Mouse (Mus musculus): ENCODE results near the gene Tmem9.
A peak's percentile ranks its signal among the peaks of the same experiment; 100 is the strongest.

Tmem9 gene

DNA sequence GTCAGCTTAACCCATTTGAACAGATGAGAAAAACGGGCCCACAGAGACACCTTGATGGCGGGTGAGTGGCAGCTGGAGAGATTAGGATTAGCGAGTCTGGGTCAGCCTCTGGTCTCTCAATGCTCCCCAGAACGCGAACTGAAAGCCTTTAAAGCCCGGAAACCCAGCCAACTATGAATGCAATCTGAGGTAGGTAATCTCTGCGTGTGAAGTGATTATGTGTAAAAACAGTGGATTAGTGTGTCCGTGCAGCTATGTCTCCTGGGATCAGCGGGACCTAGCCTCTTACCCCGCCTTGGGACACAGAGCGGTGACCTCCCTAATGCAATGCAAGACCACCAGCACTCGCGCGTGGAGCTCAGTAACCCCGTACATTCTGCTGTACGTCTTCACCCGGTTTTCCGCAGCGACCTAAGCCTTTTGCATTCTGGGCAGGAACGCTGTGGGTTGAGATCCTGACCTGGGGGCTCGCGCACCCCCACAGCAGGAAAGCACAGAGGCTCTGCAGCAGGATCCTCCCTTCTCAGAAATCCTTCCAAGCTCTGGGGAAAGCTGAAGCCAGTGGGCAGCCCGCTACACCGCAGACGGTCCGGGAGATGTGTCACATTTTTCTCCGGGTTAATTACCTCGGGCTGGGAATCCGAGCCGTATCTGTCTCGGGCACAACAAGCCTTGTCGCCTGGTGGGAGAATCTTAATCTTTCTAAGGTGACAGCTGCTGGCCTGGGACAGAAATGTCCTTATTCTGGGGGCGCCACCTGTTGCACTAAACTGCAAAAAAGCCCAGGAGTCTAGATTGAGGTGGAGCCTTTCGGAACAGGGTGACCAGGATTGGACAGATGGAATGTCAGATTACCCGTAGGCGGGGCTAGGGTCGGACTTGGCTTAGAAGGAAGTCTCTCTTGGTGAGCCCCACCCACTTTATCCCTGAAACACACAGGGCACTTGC lies at the start of gene Tmem9:
Gene Tmem9 (plus strand): TSS at position 940 of the 948 bp plus-strand sequence.
- DNase-seq (ENCODE audit: low read depth, low spot score), result peak; percentile 94

DNA sequence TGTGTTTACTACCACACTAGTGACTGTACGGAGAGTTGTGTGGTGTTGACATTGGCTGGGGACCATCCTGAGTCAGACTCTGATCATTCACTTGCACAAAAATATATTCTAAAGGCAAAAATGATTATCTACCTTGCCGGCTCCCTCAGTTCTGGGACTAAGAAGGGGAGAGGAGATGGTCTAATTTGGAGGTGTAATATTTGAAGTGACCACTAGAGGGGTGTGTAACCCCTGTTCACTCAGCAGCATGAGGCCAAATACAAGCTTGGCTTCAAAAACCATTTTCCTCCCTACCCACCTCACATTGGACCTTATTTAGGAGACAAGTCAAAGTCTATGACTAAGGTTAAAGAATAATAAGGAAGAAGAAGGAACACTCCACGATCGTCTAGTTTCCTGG lies 49.5 kb upstream of the Tmem9 start:
- DNase-seq (ENCODE audit: low read depth, low spot score), result peak; percentile 51

DNA sequence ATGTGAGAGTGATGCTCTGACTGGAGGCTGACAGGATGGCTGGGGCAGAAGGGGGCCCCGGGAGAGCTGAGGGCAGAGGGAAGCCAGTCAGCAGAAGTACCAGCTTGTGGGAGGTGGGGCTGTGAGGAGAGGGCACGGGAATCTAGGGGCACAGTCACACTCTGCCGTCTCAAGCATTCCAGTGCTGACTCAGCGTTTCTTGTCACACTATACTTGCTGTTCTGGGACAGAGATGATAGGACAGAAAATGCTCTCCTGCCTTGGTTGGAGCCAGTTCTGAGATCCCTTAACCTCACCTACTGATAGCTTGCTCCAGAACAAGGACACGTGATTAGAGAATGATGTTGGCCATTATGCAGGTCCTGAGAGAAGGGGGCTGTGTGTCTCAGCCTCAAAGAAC lies 44.8 kb upstream of the Tmem9 start:
- no peak for DNase-seq (ENCODE audit: low read depth, low spot score)

- DNase-seq (ENCODE audit: low read depth, low spot score), result no peak
These were observed 43.4 kb upstream of the Tmem9 start for GRCm38 (mm10) chr1:135964561-135964960.

GRCm38 (mm10) chr1:135967739-135968138 lies 40.2 kb upstream of the Tmem9 start:
- DNase-seq (ENCODE audit: low read depth, low spot score), result no peak

GRCm38 (mm10) chr1:135970486-135970885 lies 37.5 kb upstream of the Tmem9 start:
- no peak for DNase-seq (ENCODE audit: low read depth, low spot score)

GRCm38 (mm10) chr1:135972576-135972975 lies 35.4 kb upstream of the Tmem9 start:
- no peak for DNase-seq (ENCODE audit: low read depth, low spot score)

DNA sequence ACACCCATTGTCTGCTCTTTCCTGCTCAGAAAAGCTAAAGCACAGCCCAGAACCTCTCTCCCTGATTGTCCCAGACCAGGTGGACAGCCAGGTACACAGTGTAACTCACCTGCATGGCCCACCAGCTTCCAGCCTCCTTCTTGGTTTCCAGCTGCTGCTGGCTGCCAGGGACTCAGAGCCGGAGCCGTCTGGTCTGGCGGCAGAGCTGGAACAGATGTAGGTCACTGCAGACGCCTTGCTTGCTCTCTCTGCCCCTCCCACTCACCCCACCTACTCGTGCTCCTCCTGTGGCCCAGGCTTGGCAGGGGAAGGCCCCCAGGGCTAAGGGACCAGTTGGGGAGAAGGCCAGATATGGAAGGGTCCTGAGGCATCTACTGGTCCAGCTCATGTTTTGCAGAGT lies 23.8 kb upstream of the Tmem9 start:
- no peak for DNase-seq (ENCODE audit: low read depth, low spot score)

DNA sequence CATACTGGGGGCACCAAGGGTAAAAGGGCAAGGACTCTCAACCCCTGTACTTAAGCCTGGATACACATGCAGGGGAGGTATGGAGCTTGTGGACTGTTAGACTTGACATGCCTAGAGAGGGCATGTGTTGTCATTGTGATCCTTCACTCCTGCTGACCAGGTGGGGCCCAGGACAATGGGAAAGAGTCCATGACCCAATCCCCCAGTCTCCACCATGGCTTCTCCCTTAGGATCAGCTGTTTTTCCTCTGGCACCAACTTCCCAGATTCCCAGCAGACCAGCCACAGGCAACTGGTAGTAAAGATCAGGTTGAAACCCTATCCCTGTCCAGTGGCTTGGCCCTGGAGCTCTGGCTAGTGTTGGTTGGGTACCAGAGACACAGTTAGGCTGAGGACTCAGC lies 18.1 kb upstream of the Tmem9 start:
- DNase-seq (ENCODE audit: low read depth, low spot score), result no peak

DNA sequence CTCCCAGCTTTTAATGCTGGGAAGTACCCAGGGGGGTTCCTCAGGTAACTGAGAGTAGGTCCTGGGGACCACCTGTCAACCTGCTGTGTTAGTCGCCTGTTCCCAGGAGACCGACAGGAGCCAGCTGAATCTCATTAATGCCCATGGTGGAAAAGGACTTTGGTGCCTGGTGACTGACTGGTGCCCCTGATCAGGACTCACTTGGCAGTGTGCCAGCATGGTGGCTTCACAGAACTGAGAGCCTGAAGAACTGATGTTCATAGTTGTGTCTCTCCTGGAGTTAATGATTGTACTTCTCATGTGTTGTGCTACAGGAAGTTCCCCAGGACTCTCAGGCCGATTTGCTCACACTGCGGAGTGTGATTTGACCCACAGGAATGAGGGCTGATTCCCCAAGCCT lies 14.5 kb upstream of the Tmem9 start:
- DNase-seq (ENCODE audit: low read depth, low spot score), result no peak

GRCm38 (mm10) chr1:135997537-135997936 lies 10.4 kb upstream of the Tmem9 start:
- no peak for DNase-seq (ENCODE audit: low read depth, low spot score)

DNA sequence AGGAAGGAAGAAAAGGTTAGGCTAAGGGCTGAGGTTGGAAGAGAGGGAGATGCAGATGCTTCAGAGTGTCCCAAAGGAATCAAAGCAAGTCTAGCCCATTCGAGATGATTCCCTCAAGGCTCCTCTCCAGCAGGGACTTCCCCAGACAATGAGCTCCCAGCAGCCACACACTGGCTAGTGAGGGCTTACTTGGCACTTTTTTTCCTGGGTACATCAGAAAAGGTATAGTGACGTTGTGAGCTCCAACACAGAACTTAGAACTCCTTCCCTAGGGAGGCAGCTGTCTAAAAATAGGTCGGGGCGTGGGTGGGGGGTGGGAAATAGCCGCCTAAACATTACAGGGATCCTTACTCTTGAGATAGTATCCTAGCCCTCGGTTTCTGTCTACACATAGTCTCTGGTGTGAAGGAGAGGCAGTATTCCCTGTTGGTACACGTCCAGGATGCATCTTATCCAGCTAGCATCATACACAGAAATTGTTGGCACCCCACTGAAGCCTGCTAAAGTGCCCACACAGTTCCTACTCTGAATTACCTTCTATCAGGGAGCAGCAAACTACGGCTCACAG lies 8.1 kb upstream of the Tmem9 start:
- DNase-seq (ENCODE audit: low read depth, low spot score), result no peak

GRCm38 (mm10) chr1:136001438-136001837 lies 6.5 kb upstream of the Tmem9 start:
- no peak for DNase-seq (ENCODE audit: low read depth, low spot score)

DNA sequence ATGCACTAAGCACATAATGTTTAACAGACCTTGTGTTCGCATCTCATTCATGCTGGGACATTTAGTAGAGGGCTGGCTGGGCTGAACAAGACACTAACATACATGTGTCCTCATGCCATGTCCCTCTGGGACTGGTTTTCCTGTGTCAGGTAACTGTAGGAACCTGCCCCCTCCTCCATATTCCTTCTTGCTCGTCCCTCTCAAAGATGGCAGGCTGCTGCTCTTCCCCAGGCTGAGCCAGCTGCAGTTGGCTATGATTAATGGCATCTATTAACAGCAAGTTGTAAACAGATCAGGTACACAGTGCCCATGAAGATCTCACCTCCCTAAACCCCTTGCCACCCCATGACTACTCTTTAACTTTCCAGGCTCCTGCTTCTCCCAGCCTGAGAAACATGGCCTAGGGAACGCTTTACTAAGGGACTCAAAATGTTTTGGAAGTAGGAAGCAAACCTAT lies 1.6 kb upstream of the Tmem9 start, which contains the start of gene Igfn1:
Gene Igfn1 (minus strand): TSS at position 51 of the 457 bp plus-strand sequence.
- no peak for DNase-seq (ENCODE audit: low read depth, low spot score)

GRCm38 (mm10) chr1:136008159-136008533 lies 196 bp downstream of the Tmem9 start:
- no peak for DNase-seq (ENCODE audit: low read depth, low spot score)

DNA sequence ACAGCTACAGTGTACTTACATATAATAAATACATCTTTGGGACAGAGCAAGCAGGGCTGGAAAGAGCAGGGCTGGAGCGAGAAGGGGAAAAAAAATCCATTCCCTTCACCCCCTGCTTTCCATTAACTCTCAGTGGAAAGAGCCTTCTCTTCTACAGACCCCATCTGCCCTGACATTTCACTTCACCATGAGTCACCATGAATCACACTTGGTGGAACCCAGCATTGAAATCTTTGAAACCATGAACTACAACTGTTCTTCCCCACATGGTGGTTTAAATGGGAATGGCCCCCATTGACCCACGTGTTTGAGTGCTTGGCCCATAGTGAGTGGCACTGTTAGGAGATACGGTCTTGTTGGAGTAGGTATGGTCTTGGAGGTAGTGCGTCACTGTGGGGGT lies 2.3 kb downstream of the Tmem9 start:
- no peak for DNase-seq (ENCODE audit: low read depth, low spot score)

DNA sequence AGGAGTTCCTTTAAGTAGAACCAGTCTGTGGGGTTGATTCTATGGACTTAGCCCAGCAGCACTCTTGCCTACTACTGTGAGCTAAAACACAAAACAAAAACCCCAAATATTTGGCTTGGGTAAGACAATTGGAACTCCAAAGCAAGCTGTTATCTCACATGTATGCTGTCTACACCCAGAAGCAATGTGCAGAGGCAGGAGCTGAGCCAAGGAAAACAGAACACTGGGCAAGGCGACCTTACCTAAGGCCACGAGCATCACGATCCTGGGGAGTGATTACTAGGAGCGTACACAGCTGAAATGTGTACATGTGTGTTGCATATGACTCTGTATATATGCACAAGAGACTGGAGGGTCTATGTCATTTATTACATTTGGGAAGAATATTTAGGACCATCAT lies 5.6 kb downstream of the Tmem9 start:
- peak; percentile 39 for DNase-seq (ENCODE audit: low read depth, low spot score)

DNA sequence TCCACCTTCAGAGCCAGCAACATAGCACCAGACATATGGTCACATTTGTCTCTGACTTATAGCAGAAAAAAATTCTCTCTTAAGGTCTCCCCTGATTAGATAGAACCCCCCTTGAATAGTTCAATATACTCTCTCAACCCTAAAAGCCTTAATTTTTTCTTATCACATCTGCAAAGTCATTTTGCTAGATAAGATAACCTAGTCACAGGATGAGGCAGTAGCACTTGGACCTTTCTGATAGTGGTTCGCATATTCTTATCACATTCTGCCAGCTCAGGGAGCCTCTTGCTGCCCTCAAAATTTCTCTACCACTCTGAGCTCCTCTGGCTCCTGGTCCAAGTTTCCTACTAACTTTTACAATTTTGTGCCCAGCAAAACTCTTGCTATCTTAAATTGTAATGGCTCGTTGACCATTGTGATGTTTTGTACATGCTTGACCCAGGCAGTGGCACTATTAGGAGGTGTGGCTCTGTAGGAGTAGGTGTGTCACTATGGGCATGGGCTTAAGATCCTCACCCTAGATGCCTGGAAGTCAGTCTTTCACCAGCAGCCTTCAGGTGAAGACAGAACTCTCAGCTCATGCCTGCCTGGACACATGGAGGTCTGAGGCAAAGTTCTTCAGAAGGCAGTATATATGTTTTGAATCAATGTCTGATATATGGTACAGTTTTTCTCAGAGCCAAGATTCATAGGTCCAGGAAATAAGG lies 7.0 kb downstream of the Tmem9 start:
- peak; percentile 76 for DNase-seq (ENCODE audit: low read depth, low spot score)

GRCm38 (mm10) chr1:136017307-136017706 lies 9.4 kb downstream of the Tmem9 start:
- DNase-seq (ENCODE audit: low read depth, low spot score), result no peak

DNA sequence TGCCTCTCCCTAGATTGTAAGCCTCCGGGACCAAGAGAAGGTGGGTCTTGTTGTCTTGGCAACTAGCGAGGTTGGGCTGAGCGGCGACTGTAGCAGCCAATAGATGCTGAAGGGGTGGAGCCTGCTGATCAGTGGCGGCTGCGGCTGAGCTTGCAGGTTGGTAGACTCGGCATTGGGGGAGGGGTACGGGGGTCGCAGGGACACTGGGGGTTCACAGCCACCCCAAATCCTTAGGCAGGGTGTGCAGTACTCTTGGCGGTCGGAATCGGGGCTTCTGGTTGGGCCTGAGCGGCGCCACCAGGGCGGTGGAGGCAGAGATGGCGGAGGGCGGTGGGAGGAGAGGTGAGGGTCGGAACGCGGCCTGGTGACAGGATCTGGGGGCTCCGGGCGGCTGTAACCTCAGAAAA lies 10.0 kb downstream of the Tmem9 start:
- DNase-seq (ENCODE audit: low read depth, low spot score), result peak; percentile 94

GRCm38 (mm10) chr1:136018390-136019189 lies 10.6 kb downstream of the Tmem9 start:
- DNase-seq (ENCODE audit: low read depth, low spot score), result no peak
